Mouse (Mus musculus): ENCODE data around the gene Pmvk. TPM values are rescaled to one million over a fixed set of nuclear protein-coding genes. Genes with fewer than 3 reads are reported as not detected.
A peak's percentile ranks its signal among the peaks of the same experiment; 100 is the strongest.

Gene Pmvk
- total and polyA plus RNA-seq, 3 experiments = 6.7 to 14.8 (median 7.5) TPM

GRCm38 (mm10) chr3:89418861-89419250 is 35.5 kb upstream of the Pmvk start:
- H3K36me3 ChIP-seq (ENCODE audit: control insufficient read depth, insufficient read depth, low read length) = no peaks in the 10 kb centered on the region
- TF ChIP-seq EP300 (IDR thresholded peaks at IDR 0.05; ENCODE audit: insufficient read depth, low read depth, low read length) (0 out of 2 replicates have a peak, but pooled peaks have one; percentile 22), POLR2A (IDR thresholded peaks at IDR 0.05; ENCODE audit: insufficient read depth, low read depth, low read length) (peak; percentile 89), CTCF (IDR thresholded peaks at IDR 0.05) (no peak)
- H3K79me2 ChIP-seq (replicated peaks; ENCODE audit: control insufficient read depth, insufficient read depth, low read length) = peaks cover 2% of the 10 kb centered on the region; the same call in 1 of the 2 replicates
- WGBS = under 1% methylated on average over 16 of the region's 16 CpGs
- peak overlapping the region; percentile 94 for H3K27ac ChIP-seq
- H3K9ac ChIP-seq (ENCODE audit: low read depth, low read length) = peak overlapping the region; percentile 48
- H3K4me3 ChIP-seq = peak overlapping the region; percentile 88
- H3K27me3 ChIP-seq (ENCODE audit: control insufficient read depth, insufficient read depth, low read length) = no peaks in the 10 kb centered on the region
- intact Hi-C loops (cut with DNase I) = loop anchor here (2.0 kb wide), 1 partner anchor 18 kb away; the partner anchor contains the start of gene Pbxip1
- H3K4me1 ChIP-seq (ENCODE audit: control insufficient read depth, insufficient read depth, low read length) = peaks cover 8% of the 10 kb centered on the region
- DNase-seq = peak; percentile 82 to 83

DNA sequence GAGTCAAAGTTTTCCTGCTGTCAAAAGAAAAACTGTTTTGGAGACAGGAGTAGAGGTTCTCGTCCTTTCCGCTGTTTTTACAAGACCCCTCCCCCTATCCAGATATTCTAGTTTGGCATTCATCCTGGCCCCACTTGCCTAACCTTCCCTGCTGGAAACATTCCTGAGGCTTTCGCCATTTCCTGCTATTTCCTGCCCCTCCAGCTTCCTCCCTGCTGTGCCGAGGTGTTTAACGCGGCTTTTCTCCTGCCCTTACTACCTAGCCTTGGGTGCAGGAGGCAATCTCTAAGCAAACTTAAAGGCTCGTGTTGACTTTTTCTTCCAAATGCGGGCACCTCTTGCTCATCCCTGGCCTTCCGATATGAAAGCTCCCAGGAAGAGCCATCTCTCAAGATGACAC is 34.8 kb upstream of the Pmvk start:
- Histone ChIP-seq H3K27me3 (ENCODE audit: control insufficient read depth, insufficient read depth, low read length) (no peaks in the 10 kb centered on the region), H3K36me3 (ENCODE audit: control insufficient read depth, insufficient read depth, low read length) (no peaks in the 10 kb centered on the region), H3K9ac (ENCODE audit: low read depth, low read length) (peak overlapping the region; percentile 48), H3K4me1 (ENCODE audit: control insufficient read depth, insufficient read depth, low read length) (peaks cover 8% of the 10 kb centered on the region), H3K4me3 (peak overlapping the region; percentile 88), H3K27ac (peak overlapping the region; percentile 94), H3K79me2 (replicated peaks; ENCODE audit: control insufficient read depth, insufficient read depth, low read length) (peaks cover 2% of the 10 kb centered on the region; the same call in 1 of the 2 replicates)
- DNase-seq = peak; percentile 74 to 76
- 4% methylated on average over 9 of the region's 9 CpGs for WGBS
- TF ChIP-seq POLR2A (IDR thresholded peaks at IDR 0.05; ENCODE audit: insufficient read depth, low read depth, low read length) = peak; percentile 55
- peak; percentile 63; the same call in 1 of the 2 replicates for TF ChIP-seq EP300 (IDR thresholded peaks at IDR 0.05; ENCODE audit: insufficient read depth, low read depth, low read length)
- TF ChIP-seq CTCF (IDR thresholded peaks at IDR 0.05) = no peak
- intact Hi-C loops (cut with DNase I) = loop anchor here (2.0 kb wide), 1 partner anchor 17 kb away; the partner anchor contains the start of gene Pbxip1

GRCm38 (mm10) chr3:89419981-89420380 is 34.4 kb upstream of the Pmvk start:
- WGBS = 29% methylated on average over 3 of the region's 3 CpGs
- peak overlapping the region; percentile 94 for H3K27ac ChIP-seq
- peaks cover 8% of the 10 kb centered on the region for H3K4me1 ChIP-seq (ENCODE audit: control insufficient read depth, insufficient read depth, low read length)
- no peak for DNase-seq
- H3K27me3 ChIP-seq (ENCODE audit: control insufficient read depth, insufficient read depth, low read length) = no peaks in the 10 kb centered on the region
- no peaks in the 10 kb centered on the region for H3K36me3 ChIP-seq (ENCODE audit: control insufficient read depth, insufficient read depth, low read length)
- peaks cover 2% of the 10 kb centered on the region; the same call in 1 of the 2 replicates for H3K79me2 ChIP-seq (replicated peaks; ENCODE audit: control insufficient read depth, insufficient read depth, low read length)
- H3K4me3 ChIP-seq = peak overlapping the region; percentile 88
- TF ChIP-seq EP300 (IDR thresholded peaks at IDR 0.05; ENCODE audit: insufficient read depth, low read depth, low read length) (no peak), CTCF (IDR thresholded peaks at IDR 0.05) (no peak), POLR2A (IDR thresholded peaks at IDR 0.05; ENCODE audit: insufficient read depth, low read depth, low read length) (no peak)
- intact Hi-C loops (cut with DNase I) = loop anchor here (2.0 kb wide), 1 partner anchor 17 kb away; the partner anchor contains the start of gene Pbxip1
- peak overlapping the region; percentile 48 for H3K9ac ChIP-seq (ENCODE audit: low read depth, low read length)

DNA sequence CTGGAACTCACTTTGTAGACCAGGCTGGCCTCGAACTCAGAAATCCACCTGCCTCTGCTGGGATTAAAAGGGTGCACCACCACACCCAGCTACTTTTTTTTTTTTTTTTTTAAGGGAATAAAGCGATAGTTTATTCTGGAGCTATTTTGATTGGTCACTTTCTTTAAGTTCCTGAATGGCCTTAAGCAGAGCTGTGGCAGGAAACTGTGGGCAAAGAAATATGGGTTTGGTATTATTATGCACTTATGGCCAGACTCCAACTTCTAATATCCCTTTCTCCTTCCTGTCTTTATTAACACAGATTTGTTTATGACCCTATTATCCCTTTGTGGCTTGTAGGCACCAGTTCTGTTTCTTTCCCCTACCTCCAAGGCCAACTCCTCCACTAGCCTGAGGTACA is 33.9 kb upstream of the Pmvk start:
- H3K4me3 ChIP-seq = no peak overlapping the region
- intact Hi-C loops (cut with DNase I) = no loop called here

DNA sequence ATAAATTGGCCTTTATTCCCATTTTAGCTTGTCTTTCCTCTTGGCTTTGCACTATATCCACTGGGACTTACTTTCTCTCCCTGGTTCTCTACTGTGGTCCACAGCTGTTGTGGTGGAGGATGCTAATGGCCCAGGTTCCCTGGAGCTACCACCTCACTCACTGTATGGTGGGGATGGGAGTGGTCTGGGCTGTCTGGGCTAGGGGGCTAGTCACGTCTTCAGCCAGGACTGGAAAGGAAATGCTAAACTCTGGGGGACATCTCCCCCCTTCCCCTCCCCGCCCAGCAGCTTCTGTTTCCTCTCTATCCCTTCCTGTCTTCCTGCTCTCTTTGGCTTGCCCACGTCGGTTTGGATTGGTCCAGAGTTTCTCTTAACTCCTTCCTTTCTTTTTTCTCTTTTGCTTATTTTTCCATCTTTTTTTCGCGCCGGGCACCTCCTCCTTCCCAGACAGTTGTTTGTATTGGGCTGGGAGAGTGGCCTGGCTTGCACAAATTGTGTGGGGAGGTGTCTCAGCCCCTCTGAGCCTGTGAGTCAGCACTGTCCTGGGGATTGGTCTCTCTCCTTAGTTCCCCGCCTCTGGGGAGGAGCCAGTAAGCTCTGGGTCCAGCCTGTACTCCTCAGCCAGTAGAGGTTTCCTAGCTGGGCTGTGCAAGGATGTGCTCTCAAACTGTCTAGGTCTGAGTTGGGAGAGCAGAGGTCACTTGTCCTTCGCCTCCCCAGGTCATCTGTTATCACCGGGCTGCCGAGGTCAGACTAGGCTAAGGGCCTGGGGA is 33.2 kb upstream of the Pmvk start:
- peak overlapping the region; percentile 41 for H3K4me3 ChIP-seq
- peaks cover 8% of the 10 kb centered on the region for H3K4me1 ChIP-seq (ENCODE audit: control insufficient read depth, insufficient read depth, low read length)
- intact Hi-C loops (cut with DNase I) = no loop called here
- no peaks in the 10 kb centered on the region for H3K27me3 ChIP-seq (ENCODE audit: control insufficient read depth, insufficient read depth, low read length)
- WGBS = 12% methylated on average over 11 of the region's 11 CpGs
- DNase-seq = peak; percentile 84 to 90
- H3K36me3 ChIP-seq (ENCODE audit: control insufficient read depth, insufficient read depth, low read length) = no peaks in the 10 kb centered on the region
- peak overlapping the region; percentile 80 for H3K27ac ChIP-seq
- TF ChIP-seq EP300 (IDR thresholded peaks at IDR 0.05; ENCODE audit: insufficient read depth, low read depth, low read length) = 0 out of 2 replicates have a peak, but pooled peaks have one; percentile 28
- no peak for TF ChIP-seq CTCF (IDR thresholded peaks at IDR 0.05)
- TF ChIP-seq POLR2A (IDR thresholded peaks at IDR 0.05; ENCODE audit: insufficient read depth, low read depth, low read length) = peak; percentile 93
- H3K79me2 ChIP-seq (replicated peaks; ENCODE audit: control insufficient read depth, insufficient read depth, low read length) = peaks cover 2% of the 10 kb centered on the region; the same call in 1 of the 2 replicates
- peak overlapping the region; percentile 59 for H3K9ac ChIP-seq (ENCODE audit: low read depth, low read length)

More for the DNA sequence above, 33.9 kb upstream of the Pmvk start:
- TF ChIP-seq EP300 (IDR thresholded peaks at IDR 0.05; ENCODE audit: insufficient read depth, low read depth, low read length) (no peak), POLR2A (IDR thresholded peaks at IDR 0.05; ENCODE audit: insufficient read depth, low read depth, low read length) (no peak), CTCF (IDR thresholded peaks at IDR 0.05) (no peak)
- Histone ChIP-seq H3K36me3 (ENCODE audit: control insufficient read depth, insufficient read depth, low read length) (no peaks in the 10 kb centered on the region), H3K27me3 (ENCODE audit: control insufficient read depth, insufficient read depth, low read length) (no peaks in the 10 kb centered on the region), H3K9ac (ENCODE audit: low read depth, low read length) (no peak overlapping the region), H3K79me2 (replicated peaks; ENCODE audit: control insufficient read depth, insufficient read depth, low read length) (peaks cover 2% of the 10 kb centered on the region; the same call in 1 of the 2 replicates), H3K27ac (peak overlapping the region; percentile 80), H3K4me1 (ENCODE audit: control insufficient read depth, insufficient read depth, low read length) (peaks cover 8% of the 10 kb centered on the region)
- no peak for DNase-seq
- WGBS = 29% methylated on average over 2 of the region's 2 CpGs
